Mouse (Mus musculus): ENCODE results near the gene Irx1. TPM values are rescaled to one million over a fixed set of nuclear protein-coding genes. Genes with fewer than 3 reads are reported as not detected.

The Irx1 gene
- total RNA-seq, 2 experiments from 2014 or later: 0.27 to 0.87 TPM

GRCm38 (mm10) chr13:71960846-71961735 is 2.4 kb downstream of the Irx1 start:
- H3K4me3 ChIP-seq: no peak overlapping the region
- intact Hi-C loops (cut with DNase I): loop anchor here (2.0 to 10.0 kb wide), 4 partner anchors 342 to 1301 kb away; partner anchors contain the start of gene Irx4
- H3K27ac ChIP-seq: no peak overlapping the region
- DNase-seq (ENCODE audit: extremely low spot score in 1 of 2, low spot score in 2 of 2): no peak
- TF ChIP-seq CTCF (IDR thresholded peaks at IDR 0.05): no peak

GRCm38 (mm10) chr13:71960277-71960672 is 3.2 kb downstream of the Irx1 start:
- no peak for TF ChIP-seq CTCF (IDR thresholded peaks at IDR 0.05)
- no peak overlapping the region for H3K27ac ChIP-seq
- H3K4me3 ChIP-seq: no peak overlapping the region
- DNase-seq (ENCODE audit: extremely low spot score in 1 of 2, low spot score in 2 of 2): no peak
- intact Hi-C loops (cut with DNase I): loop anchor here (2.0 to 10.0 kb wide), 4 partner anchors 343 to 1302 kb away; partner anchors contain the start of gene Irx4

DNA sequence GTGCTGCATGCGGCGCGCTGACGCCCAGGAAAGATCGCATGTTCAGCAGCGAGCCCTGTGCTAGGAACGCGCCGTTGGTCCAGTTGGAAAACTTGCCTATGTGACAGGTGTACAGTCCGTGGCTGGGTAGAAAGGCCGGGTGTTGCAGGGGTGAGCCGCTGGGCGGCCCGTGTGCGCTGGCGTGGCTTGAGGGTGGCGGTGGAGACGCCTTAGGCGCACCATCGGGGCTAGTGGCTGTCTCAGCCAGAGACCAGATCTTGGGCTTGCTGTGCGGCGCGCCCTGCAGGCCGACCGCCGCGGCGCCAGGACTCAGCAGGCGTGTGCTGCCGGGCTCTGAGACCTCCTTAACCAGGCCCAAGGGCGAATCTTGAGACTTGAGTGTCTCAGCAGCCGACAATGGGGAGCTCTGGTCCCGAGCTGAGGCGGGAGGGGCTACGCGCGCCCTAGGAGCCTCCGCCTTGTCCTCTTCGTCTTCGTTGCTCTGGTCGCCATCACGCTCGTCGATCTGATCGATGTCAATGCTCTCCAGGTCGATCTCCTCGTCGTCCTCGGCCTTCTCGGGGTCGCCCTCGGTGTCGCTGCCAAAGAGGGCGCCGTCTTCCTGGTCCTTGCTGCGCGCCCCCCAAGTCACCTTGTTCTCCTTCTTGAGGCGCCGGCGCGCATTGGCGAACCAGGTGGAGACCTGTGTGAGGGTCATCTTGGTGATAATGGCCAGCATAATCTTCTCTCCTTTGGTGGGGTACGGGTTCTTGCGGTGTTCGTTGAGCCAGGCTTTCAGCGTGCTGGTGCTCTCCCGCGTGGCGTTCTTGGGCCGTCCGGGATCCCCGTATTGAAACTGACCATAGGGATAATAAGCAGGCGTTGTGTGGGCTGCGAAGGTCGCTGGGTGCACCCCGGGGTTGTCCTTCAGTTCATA is 3.9 kb downstream of the Irx1 start:
- Histone ChIP-seq H3K4me3 (no peak overlapping the region), H3K27ac (no peak overlapping the region)
- DNase-seq (ENCODE audit: extremely low spot score in 1 of 2, low spot score in 2 of 2): no peak
- no peak for TF ChIP-seq CTCF (IDR thresholded peaks at IDR 0.05)
- intact Hi-C loops (cut with DNase I): loop anchor here (2.0 to 10.0 kb wide), 6 partner anchors 343 to 1303 kb away; partner anchors contain the start of gene Irx4

DNA sequence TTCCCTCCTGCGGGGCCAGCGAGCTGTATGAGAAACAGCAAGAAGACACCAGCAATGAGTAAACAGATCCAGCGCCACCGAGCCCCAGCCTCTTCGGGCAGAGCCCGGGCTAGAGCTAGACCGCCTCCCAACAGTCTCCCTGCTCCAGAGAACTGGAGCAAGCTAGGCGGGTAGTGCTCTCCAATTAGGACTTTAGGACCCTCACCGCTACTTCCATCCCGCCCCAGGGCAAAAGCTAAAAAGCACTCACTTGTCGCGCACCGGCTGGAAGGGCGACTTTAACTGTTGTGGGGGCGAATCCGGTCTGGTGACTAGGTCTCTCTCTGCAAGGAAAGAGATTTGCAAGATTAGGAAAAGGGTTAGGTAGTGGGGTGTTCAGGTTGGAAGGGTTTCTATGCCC is 4.9 kb downstream of the Irx1 start:
- no peak overlapping the region for H3K4me3 ChIP-seq
- intact Hi-C loops (cut with DNase I): loop anchor here (5.0 to 10.0 kb wide), 2 partner anchors 851 to 954 kb away; no protein-coding TSS in a partner anchor
- no peak for DNase-seq (ENCODE audit: extremely low spot score in 1 of 2, low spot score in 2 of 2)
- H3K27ac ChIP-seq: no peak overlapping the region
- TF ChIP-seq CTCF (IDR thresholded peaks at IDR 0.05): no peak

GRCm38 (mm10) chr13:71957811-71958351 is 5.6 kb downstream of the Irx1 start:
- no peak for DNase-seq (ENCODE audit: extremely low spot score in 1 of 2, low spot score in 2 of 2)
- intact Hi-C loops (cut with DNase I): loop anchor here (5.0 to 10.0 kb wide), 2 partner anchors 851 to 953 kb away; no protein-coding TSS in a partner anchor
- Histone ChIP-seq H3K27ac (no peak overlapping the region), H3K4me3 (no peak overlapping the region)
- no peak for TF ChIP-seq CTCF (IDR thresholded peaks at IDR 0.05)

DNA sequence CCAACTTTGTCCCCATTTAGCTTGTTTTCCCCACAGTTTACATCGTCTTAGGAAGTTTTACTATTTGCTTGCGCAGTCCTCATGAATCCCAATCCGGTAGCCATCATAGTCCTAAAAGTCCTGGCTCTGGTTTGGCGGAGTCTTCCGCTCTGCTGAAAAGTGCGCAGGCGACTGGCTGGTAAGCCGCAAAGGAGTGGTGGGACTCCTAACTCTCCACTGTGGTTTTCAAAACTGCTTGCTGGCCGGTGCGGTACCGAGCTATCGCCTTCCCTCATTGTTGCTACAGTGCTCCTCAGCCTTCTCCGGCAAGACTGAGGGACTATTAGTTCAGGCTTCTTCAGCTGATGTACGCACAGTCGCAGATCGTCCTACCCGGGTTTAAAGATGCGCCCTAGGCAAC is 6.4 kb downstream of the Irx1 start:
- no peak for TF ChIP-seq CTCF (IDR thresholded peaks at IDR 0.05)
- H3K27ac ChIP-seq: no peak overlapping the region

GRCm38 (mm10) chr13:71956481-71956880 is 7.0 kb downstream of the Irx1 start:
- intact Hi-C loops (cut with DNase I): loop anchor here (5.0 to 10.0 kb wide), 2 partner anchors 849 to 952 kb away; no protein-coding TSS in a partner anchor
- no peak for DNase-seq (ENCODE audit: extremely low spot score in 1 of 2, low spot score in 2 of 2)
- no peak overlapping the region for H3K4me3 ChIP-seq
- TF ChIP-seq CTCF (IDR thresholded peaks at IDR 0.05): peak; percentile 57
- no peak overlapping the region for H3K27ac ChIP-seq

More for the DNA sequence above, 6.4 kb downstream of the Irx1 start:
- no peak overlapping the region for H3K4me3 ChIP-seq
- intact Hi-C loops (cut with DNase I): loop anchor here (5.0 to 10.0 kb wide), 2 partner anchors 850 to 952 kb away; no protein-coding TSS in a partner anchor
- DNase-seq (ENCODE audit: extremely low spot score in 1 of 2, low spot score in 2 of 2): no peak

GRCm38 (mm10) chr13:71951966-71952365 is 11.6 kb downstream of the Irx1 start:
- DNase-seq (ENCODE audit: extremely low spot score in 1 of 2, low spot score in 2 of 2): no peak
- H3K27ac ChIP-seq: no peak overlapping the region
- no peak for TF ChIP-seq CTCF (IDR thresholded peaks at IDR 0.05)
- H3K4me3 ChIP-seq: no peak overlapping the region
- intact Hi-C loops (cut with DNase I): loop anchor here (5.0 to 10.0 kb wide), 2 partner anchors 495 to 947 kb away; no protein-coding TSS in a partner anchor

- intact Hi-C loops (cut with DNase I): loop anchor here (5.0 to 10.0 kb wide), 2 partner anchors 493 to 945 kb away; no protein-coding TSS in a partner anchor
- Histone ChIP-seq H3K27ac (no peak overlapping the region), H3K4me3 (no peak overlapping the region)
- no peak for DNase-seq (ENCODE audit: extremely low spot score in 1 of 2, low spot score in 2 of 2)
- no peak for TF ChIP-seq CTCF (IDR thresholded peaks at IDR 0.05)
Measured at GRCm38 (mm10) chr13:71949859-71950258, 13.7 kb downstream of the Irx1 start.

DNA sequence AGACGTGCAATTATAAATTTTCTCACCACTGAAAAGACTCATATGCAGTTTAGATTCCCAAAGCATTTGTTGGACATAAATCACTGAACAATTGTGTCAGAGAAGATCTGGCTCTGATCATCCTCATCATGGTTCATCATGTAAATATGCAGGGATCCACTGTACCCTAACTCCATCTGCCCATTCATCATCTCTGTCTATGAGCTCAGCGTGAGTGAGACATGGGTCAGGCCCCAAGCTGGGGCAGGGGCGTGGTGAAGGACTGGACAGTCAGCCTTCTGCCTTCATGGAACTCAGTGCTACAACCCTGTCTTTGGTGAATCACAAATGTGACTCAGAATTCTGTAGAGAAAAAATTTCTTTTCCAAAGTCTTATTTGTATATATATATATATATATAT is 53.2 kb downstream of the Irx1 start:
- DNase-seq (ENCODE audit: extremely low spot score in 1 of 2, low spot score in 2 of 2): no peak
- no peak overlapping the region for H3K27ac ChIP-seq
- no peak for TF ChIP-seq CTCF (IDR thresholded peaks at IDR 0.05)
- intact Hi-C loops (cut with DNase I): no loop called here
- H3K4me3 ChIP-seq: no peak overlapping the region
